Mouse (Mus musculus) hindbrain, embryonic 15.5 days (tissue): ENCODE measurements around the gene Znrd1as. TPM values are rescaled to one million over a fixed set of nuclear protein-coding genes. Genes with fewer than 3 reads are reported as not detected.

Experiments used
- ATAC-seq: fragments of 200-750 bp; cut with Nextera tagmentation; 2 replicates; pipeline ENCODE4 v1.8.0; 2017; ENCODE audit warnings: low read depth, moderate number of reproducible peaks, moderate TSS enrichment; ENCODE audit not compliant: low FRiP score
- H3K27ac ChIP-seq: fragments of 300-500 bp; sonication (generic); replicated peaks from 2 replicates; pipeline ENCODE4 v1.5.1; 2015; ENCODE audit warnings: mild to moderate bottlenecking, inconsistent platforms
- H3K27me3 ChIP-seq: fragments of 300-500 bp; sonication (generic); 2 replicates; pipeline ENCODE4 v1.6.1; 2015; ENCODE audit warnings: control low read depth, inconsistent platforms
- H3K36me3 ChIP-seq: fragments of 300-500 bp; sonication (generic); 2 replicates; pipeline ENCODE4 v1.6.1; 2015; ENCODE audit warnings: control low read depth, inconsistent platforms
- H3K4me1 ChIP-seq: fragments of 300-500 bp; sonication (generic); replicated peaks from 2 replicates; pipeline ENCODE4 v1.6.1; 2015; ENCODE audit warnings: control low read depth, inconsistent platforms
- H3K4me2 ChIP-seq: fragments of 300-500 bp; sonication (generic); 2 replicates; pipeline ENCODE4 v1.6.1; 2015; ENCODE audit warnings: moderate library complexity, mild to moderate bottlenecking, inconsistent platforms
- H3K4me3 ChIP-seq: fragments of 300-500 bp; sonication (generic); 2 replicates; pipeline ENCODE4 v1.5.1; 2015; ENCODE audit warnings: mild to moderate bottlenecking, inconsistent platforms
- H3K9ac ChIP-seq: fragments of 300-500 bp; sonication (generic); 2 replicates; pipeline ENCODE4 v1.6.1; 2015; ENCODE audit warnings: inconsistent platforms
- H3K9me3 ChIP-seq: fragments of 300-500 bp; sonication (generic); 2 replicates; pipeline ENCODE4 v1.6.1; 2016; ENCODE audit warnings: control low read depth, inconsistent platforms
- WGBS: fragments of 180-500 bp; shearing (Covaris S2); methylation state at CpG from one replicate; pipeline ENCODE4 v1.1.7; 2015; 5-methylcytosine and 5-hydroxymethylcytosine counted together
- polyA plus RNA-seq: library from polyadenylated mRNA; unstranded; fragments of >200 nt; fragmentation: Nextera tagmentation; extraction: Ambion mirVana; gene quantifications from 2 replicates; pipeline ENCODE4 v1.2.1, GENCODE M21; 2015

Znrd1as gene
- polyA plus RNA-seq, 1 experiment from 2014 or later: 5.4 TPM

DNA sequence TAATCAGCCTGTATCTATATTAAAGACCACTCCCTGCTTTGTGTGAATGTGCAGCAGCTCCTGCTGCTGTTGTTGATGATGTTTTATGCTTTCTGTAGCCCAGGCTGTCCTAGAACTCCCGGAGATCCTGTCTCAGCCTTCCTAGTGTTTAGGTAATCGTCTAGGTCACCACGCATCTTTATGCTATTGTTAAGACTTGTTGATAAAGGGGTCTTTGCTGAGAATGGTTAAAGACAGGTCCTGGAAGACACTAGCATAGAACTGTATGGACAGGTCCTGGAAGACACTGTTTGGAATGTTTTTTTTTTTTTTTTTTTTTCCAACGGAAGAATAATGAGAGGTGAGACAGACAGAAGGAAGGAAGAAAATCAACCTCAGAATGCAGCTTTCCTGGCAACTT is 45.0 kb downstream of the Znrd1as start:
- Histone ChIP-seq H3K27me3 (no peaks in the 10 kb centered on the region), H3K36me3 (peaks cover 24% of the 10 kb centered on the region), H3K9ac (peak overlapping the region; percentile 99), H3K4me2 (peak overlapping the region; percentile 71), H3K9me3 (no peaks in the 10 kb centered on the region), H3K27ac (peak overlapping the region; percentile 97), H3K4me3 (peak overlapping the region; percentile 90), H3K4me1 (peaks cover 23% of the 10 kb centered on the region)
- WGBS: 15% methylated on average over 4 of the region's 4 CpGs
- ATAC-seq: peak; percentile 19; the same call in 1 of the 2 replicates

DNA sequence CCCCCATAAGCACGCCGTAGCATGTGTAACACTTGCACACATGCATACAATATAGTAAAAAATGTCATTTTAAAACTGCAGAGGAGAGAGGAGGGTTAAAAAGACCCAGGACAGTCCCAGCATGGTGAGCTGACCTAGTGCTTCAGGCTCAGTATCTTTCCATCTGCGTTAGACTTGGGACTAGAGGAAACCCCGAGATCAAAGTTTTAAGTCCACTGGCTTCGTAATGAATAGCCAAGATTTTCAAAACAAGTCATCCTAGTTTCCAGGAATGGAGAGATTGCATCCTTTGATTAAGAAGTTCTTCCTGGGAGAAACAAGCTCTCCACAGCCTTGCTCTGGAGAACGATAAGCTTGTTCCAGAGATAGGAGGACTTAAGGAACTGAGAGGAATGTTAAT is 49.8 kb downstream of the Znrd1as start:
- Histone ChIP-seq H3K4me3 (no peak overlapping the region), H3K9ac (no peak overlapping the region), H3K27ac (no peak overlapping the region), H3K9me3 (no peaks in the 10 kb centered on the region), H3K27me3 (no peaks in the 10 kb centered on the region), H3K4me1 (peaks cover 32% of the 10 kb centered on the region), H3K36me3 (peaks cover 54% of the 10 kb centered on the region), H3K4me2 (no peak overlapping the region)
- 94% methylated on average over 6 of the region's 6 CpGs for WGBS
- no peak for ATAC-seq

DNA sequence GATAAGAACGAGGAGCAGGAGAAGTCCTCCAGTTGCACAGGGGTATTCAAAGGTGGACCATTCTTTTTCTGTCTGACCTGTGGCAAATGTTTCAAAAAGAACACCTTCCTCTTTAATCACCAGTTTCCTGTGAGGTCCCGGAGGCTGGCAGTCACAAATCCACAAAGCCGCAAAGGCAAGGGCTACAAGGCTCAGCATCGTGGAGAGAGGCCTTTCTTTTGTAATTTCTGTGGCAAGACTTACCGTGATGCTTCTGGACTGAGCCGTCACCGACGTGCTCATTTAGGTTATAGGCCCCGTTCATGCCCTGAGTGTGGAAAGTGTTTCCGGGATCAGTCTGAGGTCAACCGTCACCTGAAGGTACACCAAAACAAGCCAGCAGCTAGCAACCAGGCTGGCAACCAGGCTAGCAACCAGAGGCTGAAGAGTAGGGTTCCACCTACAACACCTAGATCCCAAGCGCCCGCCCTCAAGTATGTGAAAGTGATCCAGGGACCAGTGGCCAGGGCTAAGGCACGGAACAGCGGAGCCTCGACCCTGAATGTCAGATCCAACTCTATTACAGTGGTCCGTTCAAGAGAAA is 51.2 kb downstream of the Znrd1as start:
- Histone ChIP-seq H3K4me3 (no peak overlapping the region), H3K4me1 (peaks cover 21% of the 10 kb centered on the region), H3K9me3 (no peaks in the 10 kb centered on the region), H3K27me3 (no peaks in the 10 kb centered on the region), H3K4me2 (no peak overlapping the region), H3K27ac (no peak overlapping the region), H3K9ac (no peak overlapping the region), H3K36me3 (peaks cover 54% of the 10 kb centered on the region)
- 96% methylated on average over 17 of the region's 17 CpGs for WGBS
- ATAC-seq: no peak

DNA sequence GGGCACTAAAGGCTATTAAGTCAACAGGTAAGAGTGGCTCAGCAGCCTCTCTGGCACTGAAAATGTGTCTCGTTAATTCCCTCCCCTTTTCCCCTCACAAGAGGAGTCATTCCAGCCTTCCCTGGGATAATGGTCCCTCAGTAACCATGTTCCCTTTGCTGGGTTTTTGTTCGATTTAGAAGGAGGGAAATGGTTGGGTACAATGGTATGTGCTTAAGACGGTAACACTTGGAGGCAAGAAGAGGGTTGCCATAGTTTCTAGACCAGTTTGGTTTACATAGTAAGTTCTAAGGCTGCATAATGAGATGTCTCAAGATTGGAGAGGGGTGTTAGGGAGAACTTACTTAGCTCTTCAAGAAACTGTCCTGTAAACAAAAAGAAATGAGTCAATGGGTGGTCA is 53.3 kb downstream of the Znrd1as start:
- ATAC-seq: no peak
- Histone ChIP-seq H3K4me2 (no peak overlapping the region), H3K36me3 (peaks cover 46% of the 10 kb centered on the region), H3K9me3 (no peaks in the 10 kb centered on the region), H3K9ac (no peak overlapping the region), H3K27me3 (no peaks in the 10 kb centered on the region), H3K4me3 (no peak overlapping the region), H3K4me1 (peaks cover 9% of the 10 kb centered on the region; the same call in 1 of the 2 replicates), H3K27ac (no peak overlapping the region)
- 85% methylated on average over 3 of the region's 3 CpGs for WGBS

DNA sequence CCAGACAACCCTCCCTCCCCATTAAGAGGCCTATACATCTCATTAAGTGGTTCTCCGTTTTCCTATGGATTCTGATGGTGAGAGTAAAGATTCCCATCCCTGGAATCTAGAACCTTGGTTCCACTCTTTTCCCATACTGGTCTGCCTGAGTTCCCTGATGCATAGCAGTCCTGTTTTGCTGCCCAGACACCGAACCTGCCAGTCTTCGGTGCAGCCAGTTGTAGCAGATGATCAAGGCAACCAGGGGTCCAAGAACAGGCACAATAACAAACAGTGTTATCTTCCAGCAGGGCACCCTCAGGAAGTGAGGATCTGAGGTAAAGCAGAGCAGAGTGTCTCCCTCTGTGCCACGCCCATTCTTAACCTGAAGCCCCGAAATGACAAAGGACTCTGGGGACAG is 53.7 kb downstream of the Znrd1as start:
- no peak overlapping the region for H3K27ac ChIP-seq
- no peaks in the 10 kb centered on the region for H3K27me3 ChIP-seq
- H3K4me3 ChIP-seq: no peak overlapping the region
- H3K36me3 ChIP-seq: peaks cover 41% of the 10 kb centered on the region
- no peaks in the 10 kb centered on the region for H3K9me3 ChIP-seq
- ATAC-seq: no peak
- H3K4me2 ChIP-seq: no peak overlapping the region
- H3K9ac ChIP-seq: no peak overlapping the region
- 76% methylated on average over 5 of the region's 5 CpGs for WGBS
- H3K4me1 ChIP-seq: peaks cover 9% of the 10 kb centered on the region; the same call in 1 of the 2 replicates

Other genes starting within 250 kb of the Znrd1as start
- not detected in 2 replicates for gene H2-M10.5, start 185.7 kb upstream of the Znrd1as start, polyA plus RNA-seq
- not detected in 2 replicates for gene H2-M10.6, start 146.4 kb upstream of the Znrd1as start, polyA plus RNA-seq
- 49.9 and 50.8 TPM in 2 replicates for gene Trim26, start 121.5 kb upstream of the Znrd1as start, polyA plus RNA-seq
- 0.64 and 0.83 TPM in 2 replicates for gene Trim15, start 91.4 kb upstream of the Znrd1as start, polyA plus RNA-seq
- gene Trim10, start 89.0 kb upstream of the Znrd1as start, polyA plus RNA-seq: 1.4 and 1.7 TPM in 2 replicates
- 0.06 and 0.14 TPM in 2 replicates for gene Trim40, start 68.5 kb upstream of the Znrd1as start, polyA plus RNA-seq
- not detected in 2 replicates for gene Trim31, start 60.5 kb upstream of the Znrd1as start, polyA plus RNA-seq
- 1.5 and 1.7 TPM in 2 replicates for gene Rnf39, start 15.7 kb upstream of the Znrd1as start, polyA plus RNA-seq
- gene Ppp1r11, start 6.9 kb upstream of the Znrd1as start, polyA plus RNA-seq: 154 and 168 TPM in 2 replicates
- 55.2 and 55.6 TPM in 2 replicates for gene Znrd1, start within 50 bp of the Znrd1as start, polyA plus RNA-seq
- gene 2410137M14Rik, start 22.6 kb downstream of the Znrd1as start, polyA plus RNA-seq: 0.30 and 0.38 TPM in 2 replicates
- 2.5 and 3.1 TPM in 2 replicates for gene H2-M5, start 30.9 kb downstream of the Znrd1as start, polyA plus RNA-seq
- gene Zfp57, start 42.6 kb downstream of the Znrd1as start, polyA plus RNA-seq: 222 and 250 TPM in 2 replicates
- 2.3 TPM in 2 replicates for gene Mog, start 64.8 kb downstream of the Znrd1as start, polyA plus RNA-seq
- 85.2 and 86.0 TPM in 2 replicates for gene Gabbr1, start 87.4 kb downstream of the Znrd1as start, polyA plus RNA-seq
- gene Olfr90, start 129.9 kb downstream of the Znrd1as start, polyA plus RNA-seq: 0.08 TPM in 1 of 2 replicates, not detected in the other
- not detected in 2 replicates for gene Olfr91, start 139.7 kb downstream of the Znrd1as start, polyA plus RNA-seq
- gene Olfr92, start 161.5 kb downstream of the Znrd1as start, polyA plus RNA-seq: not detected in 2 replicates
- not detected in 2 replicates for gene Olfr93, start 202.9 kb downstream of the Znrd1as start, polyA plus RNA-seq
- gene Ubd, start 235.3 kb downstream of the Znrd1as start, polyA plus RNA-seq: 0.17 TPM in 1 of 2 replicates, not detected in the other
- not detected in 2 replicates for gene Olfr94, start 242.4 kb downstream of the Znrd1as start, polyA plus RNA-seq